Mouse (Mus musculus) neural tube, embryonic 15.5 days (tissue): ENCODE data around the gene Hhat. TPM values are rescaled to one million over a fixed set of nuclear protein-coding genes. Genes with fewer than 3 reads are reported as not detected.

Experiments used
- ATAC-seq: fragments of 200-750 bp; cut with Nextera tagmentation; 2 replicates; pipeline ENCODE4 v1.8.0; 2017; ENCODE audit warnings: mild to moderate bottlenecking, moderate TSS enrichment, moderate library complexity; ENCODE audit not compliant: low FRiP score
- H3K27ac ChIP-seq: fragments of 300-500 bp; sonication (generic); replicated peaks from 2 replicates; pipeline ENCODE4 v1.5.1; 2015; ENCODE audit warnings: mild to moderate bottlenecking, inconsistent platforms
- H3K27me3 ChIP-seq: fragments of 300-500 bp; sonication (generic); replicated peaks from 2 replicates; pipeline ENCODE4 v1.6.1; 2015; ENCODE audit warnings: inconsistent platforms
- H3K36me3 ChIP-seq: fragments of 300-500 bp; sonication (generic); 2 replicates; pipeline ENCODE4 v1.6.1; 2015; ENCODE audit warnings: inconsistent platforms
- H3K4me1 ChIP-seq: fragments of 300-500 bp; sonication (generic); 2 replicates; pipeline ENCODE4 v1.6.1; 2015; ENCODE audit warnings: inconsistent platforms
- H3K4me2 ChIP-seq: fragments of 300-500 bp; sonication (generic); 2 replicates; pipeline ENCODE4 v1.6.1; 2015; ENCODE audit warnings: inconsistent platforms, mild to moderate bottlenecking, moderate library complexity
- H3K4me3 ChIP-seq: fragments of 300-500 bp; sonication (generic); replicated peaks from 2 replicates; pipeline ENCODE4 v1.5.1; 2015; ENCODE audit warnings: mild to moderate bottlenecking, inconsistent platforms
- H3K9ac ChIP-seq: fragments of 300-500 bp; sonication (generic); replicated peaks from 2 replicates; pipeline ENCODE4 v1.6.1; 2015; ENCODE audit warnings: mild to moderate bottlenecking, inconsistent platforms
- H3K9me3 ChIP-seq: fragments of 300-500 bp; sonication (generic); replicated peaks from 2 replicates; pipeline ENCODE4 v1.6.1; 2016; ENCODE audit warnings: inconsistent platforms
- WGBS: fragments of 180-500 bp; shearing (Covaris S2); methylation state at CpG from one replicate; pipeline ENCODE4 v1.1.7; 2015; ENCODE audit warnings: mixed read lengths; 5-methylcytosine and 5-hydroxymethylcytosine counted together
- polyA plus RNA-seq: library from polyadenylated mRNA; unstranded; fragments of >200 nt; fragmentation: Nextera tagmentation; extraction: Ambion mirVana; gene quantifications from 2 replicates; pipeline ENCODE4 v1.2.1, GENCODE M21; 2015

Hhat gene
- polyA plus RNA-seq, 1 experiment from 2014 or later: 4.6 TPM

DNA sequence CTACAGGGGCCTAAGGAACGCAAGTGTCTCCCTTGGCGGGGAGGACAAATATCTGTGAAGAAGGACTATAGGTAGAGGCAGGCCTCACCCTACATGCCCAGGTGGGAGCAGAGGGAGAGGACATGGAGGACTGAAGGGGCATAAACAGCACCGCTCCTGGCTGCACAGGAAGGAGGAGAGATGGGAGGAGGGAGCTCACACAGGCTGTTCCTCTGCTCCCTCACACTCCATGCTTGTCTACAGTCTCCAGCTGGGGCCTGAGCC lies 25.9 kb upstream of the Hhat start:
- ATAC-seq: no peak; the same call in 1 of the 2 replicates
- Histone ChIP-seq H3K36me3 (no peaks in the 10 kb centered on the region), H3K9ac (no peak overlapping the region), H3K4me1 (peaks cover 23% of the 10 kb centered on the region), H3K27me3 (no peaks in the 10 kb centered on the region), H3K9me3 (no peaks in the 10 kb centered on the region), H3K27ac (no peak overlapping the region), H3K4me2 (no peak overlapping the region), H3K4me3 (no peak overlapping the region)
- 52% methylated on average over 3 of the region's 3 CpGs for WGBS

DNA sequence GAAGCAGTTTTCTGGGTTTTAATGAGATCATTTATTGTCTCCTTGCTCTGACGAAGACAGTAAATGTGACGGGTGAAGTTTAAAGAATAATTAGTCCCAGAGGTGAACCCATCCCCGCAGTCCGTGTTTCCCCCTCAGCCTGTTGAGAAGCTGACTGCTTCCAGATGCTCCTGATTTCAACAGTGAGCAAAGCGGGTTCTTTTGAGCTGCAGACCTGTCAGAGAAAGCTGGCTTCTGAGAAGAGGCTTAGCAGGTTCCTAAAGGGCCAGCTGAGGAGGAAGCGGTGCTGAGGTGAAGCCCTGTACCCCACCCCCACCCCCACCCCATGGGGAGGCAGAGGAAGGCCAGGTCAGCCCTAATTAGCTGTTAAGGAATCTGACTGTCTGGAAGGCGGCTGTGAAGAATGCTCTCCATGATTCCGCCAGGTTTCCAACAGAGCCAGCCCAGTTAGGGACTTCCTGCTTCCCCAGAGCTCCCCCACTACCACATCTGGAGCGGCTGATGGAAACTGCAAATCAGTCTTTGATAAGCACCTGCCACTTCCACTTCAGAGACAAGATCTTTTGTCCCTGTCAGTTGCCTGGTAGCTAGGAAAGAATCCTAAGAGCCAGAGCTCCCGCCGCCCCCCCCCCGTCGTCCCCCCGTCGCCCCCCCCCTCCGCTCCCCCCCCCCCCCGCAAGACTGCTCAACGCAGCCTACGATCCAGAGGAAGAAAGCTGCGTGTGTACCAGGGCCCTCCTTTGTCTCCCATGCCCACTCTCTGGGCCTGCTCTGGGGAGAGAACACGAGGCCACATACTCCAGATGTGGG lies 25.4 kb upstream of the Hhat start:
- no peak; the same call in 1 of the 2 replicates for ATAC-seq
- H3K27ac ChIP-seq: peak overlapping the region; percentile 51
- peak overlapping the region; percentile 2; the same call in 1 of the 2 replicates for H3K4me2 ChIP-seq

DNA sequence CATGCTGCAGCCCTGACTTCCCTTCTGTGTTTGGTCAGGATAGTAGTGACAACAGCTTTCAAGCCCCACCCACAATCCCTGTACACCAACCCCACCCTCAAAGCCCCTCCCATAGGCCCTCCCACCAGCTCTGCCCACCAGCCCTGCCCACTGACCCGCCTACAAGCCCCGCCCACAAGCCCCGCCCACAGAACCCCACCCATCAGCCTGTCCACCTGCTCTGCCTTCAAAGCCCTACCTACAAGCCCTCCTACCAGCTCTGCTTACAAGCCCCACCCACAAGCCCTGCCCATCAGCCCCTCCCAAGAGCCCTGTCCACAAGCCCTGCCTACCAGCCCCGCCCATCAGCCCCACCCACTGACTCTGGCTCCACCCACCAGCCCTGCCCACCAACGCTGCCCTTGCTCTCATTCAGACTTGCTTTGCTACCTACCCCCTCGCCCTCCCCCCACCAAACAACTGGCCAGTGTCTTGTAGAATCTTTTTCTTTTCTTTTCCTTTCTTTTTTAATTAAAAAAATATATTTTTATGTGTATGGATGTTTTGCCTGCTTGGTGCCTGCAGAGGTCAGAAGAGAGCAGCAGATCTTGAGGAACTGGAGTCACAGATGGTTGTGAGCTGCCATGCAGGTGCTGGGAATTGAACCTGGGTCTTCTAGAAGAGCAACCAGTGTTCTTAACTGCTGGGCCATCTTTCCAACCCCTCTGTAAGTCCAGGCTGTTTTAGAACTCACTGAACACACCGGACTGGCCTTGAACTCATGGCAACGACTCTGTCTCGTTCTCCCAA lies 24.1 kb upstream of the Hhat start:
- Histone ChIP-seq H3K4me2 (no peak overlapping the region), H3K4me3 (no peak overlapping the region), H3K27me3 (no peaks in the 10 kb centered on the region), H3K9me3 (no peaks in the 10 kb centered on the region), H3K4me1 (peaks cover 30% of the 10 kb centered on the region), H3K9ac (no peak overlapping the region), H3K36me3 (no peaks in the 10 kb centered on the region), H3K27ac (no peak overlapping the region)
- ATAC-seq: no peak
- WGBS: 72% methylated on average over 9 of the region's 9 CpGs

More for the DNA sequence above, 25.4 kb upstream of the Hhat start:
- no peak overlapping the region for H3K9ac ChIP-seq
- H3K27me3 ChIP-seq: no peaks in the 10 kb centered on the region
- no peaks in the 10 kb centered on the region for H3K9me3 ChIP-seq
- H3K36me3 ChIP-seq: no peaks in the 10 kb centered on the region
- 10% methylated on average over 16 of the region's 21 CpGs for WGBS
- H3K4me3 ChIP-seq: no peak overlapping the region
- H3K4me1 ChIP-seq: peaks cover 28% of the 10 kb centered on the region

DNA sequence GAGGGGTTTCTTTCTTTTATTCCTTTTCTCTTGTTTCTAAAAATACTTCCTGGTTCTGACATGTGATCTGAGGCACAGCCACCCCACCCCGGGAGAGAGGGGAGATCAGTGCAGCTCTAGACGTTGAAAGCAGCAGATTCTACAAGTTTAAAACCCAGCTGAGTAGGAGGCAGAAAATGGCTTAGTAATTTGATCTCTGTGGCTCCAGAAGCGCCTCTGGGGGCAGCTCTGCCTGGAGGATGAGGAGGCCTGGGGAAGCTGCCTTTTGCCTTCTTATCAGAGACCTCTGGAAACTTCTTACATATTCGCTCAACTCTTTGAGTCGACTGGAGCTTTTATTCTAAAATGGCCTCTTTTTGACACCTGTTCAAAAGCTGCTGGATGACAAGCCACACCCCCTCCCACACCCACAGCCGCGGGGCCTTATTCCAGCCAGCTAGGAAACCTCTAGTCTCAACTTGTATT lies 20.9 kb upstream of the Hhat start:
- Histone ChIP-seq H3K36me3 (no peaks in the 10 kb centered on the region), H3K9ac (no peak overlapping the region), H3K4me1 (peaks cover 26% of the 10 kb centered on the region), H3K4me3 (no peak overlapping the region), H3K27me3 (no peaks in the 10 kb centered on the region), H3K27ac (no peak overlapping the region; the same call in 1 of the 2 replicates), H3K9me3 (no peaks in the 10 kb centered on the region), H3K4me2 (no peak overlapping the region)
- no peak for ATAC-seq
- WGBS: 18% methylated on average over 7 of the region's 7 CpGs

DNA sequence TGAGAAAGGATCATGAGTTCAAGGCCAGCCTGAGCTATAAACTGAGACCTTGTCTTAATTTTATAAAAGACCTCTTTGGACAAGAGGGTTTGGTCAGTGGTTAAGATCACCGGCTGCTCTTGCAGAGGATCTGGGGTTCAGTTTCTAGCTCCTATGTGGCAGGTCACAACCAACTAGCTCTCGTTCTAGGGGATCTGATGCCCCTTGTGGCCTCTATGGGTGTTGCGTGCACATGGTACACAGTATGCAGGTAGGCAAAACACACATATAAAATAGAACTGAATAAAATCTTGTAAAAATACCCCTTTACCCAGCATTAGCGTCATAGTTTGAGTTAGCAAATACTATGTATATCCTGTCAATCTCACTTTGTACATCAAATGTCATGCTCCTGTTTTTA lies 19.4 kb upstream of the Hhat start:
- ATAC-seq: no peak
- Histone ChIP-seq H3K9ac (no peak overlapping the region), H3K9me3 (no peaks in the 10 kb centered on the region), H3K4me2 (no peak overlapping the region), H3K27ac (no peak overlapping the region), H3K36me3 (no peaks in the 10 kb centered on the region), H3K27me3 (no peaks in the 10 kb centered on the region), H3K4me3 (no peak overlapping the region), H3K4me1 (peaks cover 18% of the 10 kb centered on the region)
- 85% methylated on average over 4 of the region's 4 CpGs for WGBS

DNA sequence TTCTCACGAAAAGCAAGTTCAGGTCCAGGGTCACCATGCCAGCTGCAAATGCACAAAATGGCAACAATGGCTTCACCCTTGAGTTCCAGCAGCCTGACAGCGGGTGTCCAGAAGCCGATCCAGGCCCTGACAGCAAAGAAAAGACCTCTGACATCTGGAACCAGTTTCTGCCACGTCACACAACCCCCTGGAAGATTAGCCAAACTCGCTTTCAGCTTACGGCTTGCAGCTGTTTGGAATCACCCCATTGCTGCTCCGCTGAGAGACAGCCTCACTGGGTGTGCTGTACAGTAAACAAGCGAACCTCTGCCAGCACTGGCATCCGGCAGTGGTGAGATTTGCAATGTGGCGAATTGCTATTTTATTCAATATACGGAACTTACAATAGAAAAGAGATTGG lies 18.8 kb upstream of the Hhat start:
- H3K4me1 ChIP-seq: peaks cover 24% of the 10 kb centered on the region
- no peaks in the 10 kb centered on the region for H3K27me3 ChIP-seq
- no peak for ATAC-seq
- no peak overlapping the region for H3K4me2 ChIP-seq
- H3K9ac ChIP-seq: no peak overlapping the region
- 70% methylated on average over 11 of the region's 11 CpGs for WGBS
- H3K4me3 ChIP-seq: no peak overlapping the region
- no peaks in the 10 kb centered on the region for H3K36me3 ChIP-seq
- 0 out of 2 replicates have a peak overlapping the region, but pooled peaks have one; percentile 61 for H3K27ac ChIP-seq
- H3K9me3 ChIP-seq: no peaks in the 10 kb centered on the region

DNA sequence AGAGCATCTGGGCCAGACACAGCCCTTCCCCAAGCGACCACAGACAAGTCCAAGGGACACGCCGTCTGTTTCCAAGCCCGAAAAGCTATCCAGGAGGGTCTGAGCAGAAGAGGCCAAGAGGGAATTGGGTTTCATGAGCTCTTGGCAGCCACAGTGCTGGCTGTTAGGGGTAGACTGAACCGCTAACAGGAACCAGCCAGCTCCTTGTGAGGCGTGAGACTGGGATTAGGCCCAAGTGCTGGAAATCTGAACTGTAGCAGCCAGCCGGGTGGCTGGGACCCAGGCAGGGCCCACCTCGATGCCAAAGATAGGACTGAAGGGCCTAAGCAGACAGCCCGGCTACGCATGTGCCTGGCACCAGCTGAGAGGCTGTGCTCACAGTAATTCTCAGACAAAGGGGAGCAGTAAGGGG lies 18.1 kb upstream of the Hhat start:
- 59% methylated on average over 10 of the region's 10 CpGs for WGBS
- Histone ChIP-seq H3K9ac (no peak overlapping the region), H3K4me3 (no peak overlapping the region), H3K27me3 (no peaks in the 10 kb centered on the region), H3K4me2 (no peak overlapping the region), H3K4me1 (peaks cover 30% of the 10 kb centered on the region), H3K27ac (peak overlapping the region; percentile 61; the same call in 1 of the 2 replicates), H3K9me3 (no peaks in the 10 kb centered on the region), H3K36me3 (no peaks in the 10 kb centered on the region)
- peak; percentile 39; the same call in 1 of the 2 replicates for ATAC-seq

DNA sequence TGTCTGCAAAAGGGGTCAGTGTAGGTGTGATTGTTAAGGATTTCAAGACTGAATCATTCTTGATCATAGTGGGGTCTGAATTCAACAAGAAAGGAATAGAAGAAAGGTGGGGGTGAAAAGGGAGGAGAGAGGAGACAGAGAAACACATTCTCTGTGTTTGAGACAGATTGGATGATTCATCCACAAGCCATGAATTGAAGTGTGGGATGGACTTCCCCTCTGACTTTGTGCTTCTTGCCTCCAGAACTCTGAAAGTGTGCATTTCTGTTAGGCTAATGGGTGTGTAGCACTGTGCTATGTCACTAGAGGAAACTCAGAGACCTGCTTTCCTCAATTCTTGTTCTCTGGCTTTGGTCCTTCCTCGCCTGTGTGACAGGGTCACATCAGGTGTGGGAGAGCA lies 15.2 kb upstream of the Hhat start:
- ATAC-seq: no peak
- H3K27me3 ChIP-seq: no peaks in the 10 kb centered on the region
- H3K9me3 ChIP-seq: no peaks in the 10 kb centered on the region
- H3K27ac ChIP-seq: 0 out of 2 replicates have a peak overlapping the region, but pooled peaks have one; percentile 13
- WGBS: 81% methylated on average over 1 of the region's 1 CpGs
- H3K4me1 ChIP-seq: peaks cover 20% of the 10 kb centered on the region
- H3K36me3 ChIP-seq: no peaks in the 10 kb centered on the region
- no peak overlapping the region for H3K9ac ChIP-seq
- no peak overlapping the region for H3K4me3 ChIP-seq
- no peak overlapping the region for H3K4me2 ChIP-seq

DNA sequence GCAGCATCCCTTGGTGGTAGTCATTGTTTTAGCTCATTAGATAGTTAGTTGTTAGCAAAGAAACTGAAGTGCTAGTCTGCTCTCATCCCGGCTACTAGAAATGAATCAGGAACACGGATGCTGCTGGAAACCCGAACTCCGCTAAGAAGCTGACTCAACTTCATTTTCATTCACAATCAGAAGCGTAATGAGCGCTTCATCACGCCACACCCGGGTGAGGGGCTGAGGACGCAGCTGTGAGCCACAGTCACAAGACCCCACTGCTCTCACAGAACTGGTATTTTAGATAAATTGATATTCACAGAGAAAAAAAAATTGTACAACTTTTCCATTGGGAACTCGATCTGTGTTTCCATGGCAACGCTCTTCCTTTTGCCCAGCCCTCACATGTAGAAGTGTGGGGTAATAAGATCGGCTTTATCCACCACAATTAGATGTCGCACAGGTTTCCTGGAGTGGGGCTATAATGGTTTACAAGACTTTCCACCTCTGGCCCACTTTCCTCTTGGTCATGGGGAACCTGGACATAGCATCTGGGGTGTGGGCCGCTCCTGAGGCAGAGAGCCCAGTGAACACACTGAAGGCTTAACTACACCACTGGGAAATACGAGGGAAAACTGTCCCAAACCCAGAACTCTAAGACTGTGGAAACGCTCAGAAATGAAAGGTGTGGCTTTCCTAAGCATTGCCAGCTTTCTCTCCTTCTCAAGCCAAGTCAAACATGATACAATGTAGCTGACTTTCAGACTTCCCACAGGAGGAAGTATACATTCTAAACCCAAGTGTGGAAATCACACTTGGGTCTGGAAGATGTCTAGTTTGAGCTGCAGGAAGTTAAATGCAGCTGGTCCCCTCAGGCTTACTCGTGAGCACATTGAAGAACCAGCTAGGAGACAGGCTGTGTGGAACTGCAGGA lies 14.3 kb upstream of the Hhat start:
- Histone ChIP-seq H3K9ac (no peak overlapping the region), H3K27me3 (no peaks in the 10 kb centered on the region), H3K4me1 (peaks cover 20% of the 10 kb centered on the region), H3K36me3 (no peaks in the 10 kb centered on the region), H3K4me3 (no peak overlapping the region), H3K9me3 (no peaks in the 10 kb centered on the region), H3K4me2 (peak overlapping the region; percentile 40), H3K27ac (peak overlapping the region; percentile 19; the same call in 1 of the 2 replicates)
- WGBS: 39% methylated on average over 17 of the region's 17 CpGs
- ATAC-seq: no peak; the same call in 1 of the 2 replicates

DNA sequence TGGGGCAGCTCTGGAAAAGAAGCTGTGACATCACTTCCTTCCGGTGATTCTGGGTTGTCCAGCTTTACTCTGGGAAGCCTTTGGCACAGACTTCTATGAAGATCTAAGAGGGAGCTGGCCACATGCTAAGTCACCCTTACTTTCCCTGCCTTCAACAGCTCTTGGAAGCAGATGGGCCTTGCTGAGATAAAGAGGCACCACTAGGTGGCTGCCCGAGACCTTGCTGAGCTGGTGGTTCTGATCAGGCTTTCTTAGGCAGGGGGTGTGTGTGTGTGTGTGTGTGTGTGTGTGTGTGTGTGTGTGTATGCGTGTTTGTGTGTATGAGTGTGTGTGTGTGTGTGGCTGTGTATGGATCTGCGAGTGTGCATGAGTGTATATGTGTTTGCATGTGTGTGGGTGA lies 13.4 kb upstream of the Hhat start:
- Histone ChIP-seq H3K4me3 (no peak overlapping the region), H3K4me1 (peaks cover 20% of the 10 kb centered on the region), H3K36me3 (no peaks in the 10 kb centered on the region), H3K27me3 (no peaks in the 10 kb centered on the region), H3K27ac (no peak overlapping the region), H3K4me2 (no peak overlapping the region), H3K9me3 (no peaks in the 10 kb centered on the region), H3K9ac (no peak overlapping the region)
- WGBS: 29% methylated on average over 4 of the region's 4 CpGs
- peak; percentile 78; the same call in 1 of the 2 replicates for ATAC-seq

DNA sequence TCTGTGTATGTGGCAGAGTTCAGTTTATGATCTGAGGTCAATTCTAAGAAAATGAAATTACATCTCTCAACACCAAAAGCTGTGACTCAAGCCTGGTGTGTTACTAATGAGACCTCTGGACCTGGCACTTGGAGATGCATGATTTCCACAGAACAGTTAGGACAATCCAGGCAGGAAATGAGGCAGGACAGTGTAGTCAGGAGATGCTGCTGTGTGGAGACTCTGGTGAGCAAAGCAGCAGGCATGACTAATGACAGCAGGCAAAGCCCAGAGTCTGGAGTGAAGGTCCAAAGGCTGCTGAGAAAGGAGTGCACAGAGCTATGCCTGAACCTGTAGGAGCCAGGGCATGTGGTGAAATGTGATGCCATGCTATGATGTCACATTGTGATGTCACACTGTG lies 10.2 kb upstream of the Hhat start:
- H3K27ac ChIP-seq: no peak overlapping the region
- no peak overlapping the region for H3K9ac ChIP-seq
- H3K4me1 ChIP-seq: peaks cover 17% of the 10 kb centered on the region
- no peak for ATAC-seq
- no peaks in the 10 kb centered on the region for H3K27me3 ChIP-seq
- no peaks in the 10 kb centered on the region for H3K9me3 ChIP-seq
- no peaks in the 10 kb centered on the region for H3K36me3 ChIP-seq
- no peak overlapping the region for H3K4me3 ChIP-seq
- H3K4me2 ChIP-seq: no peak overlapping the region
